Mouse (Mus musculus) hindbrain, embryonic 14.5 days (tissue): ENCODE measurements around the gene Cdc14a. TPM values are rescaled to one million over a fixed set of nuclear protein-coding genes. Genes with fewer than 3 reads are reported as not detected.

Experiments used
- ATAC-seq: fragments of 200-750 bp; cut with Nextera tagmentation; 2 replicates; pipeline ENCODE4 v1.8.0; 2017; ENCODE audit warnings: moderate number of reproducible peaks, mild to moderate bottlenecking, moderate TSS enrichment, moderate library complexity; ENCODE audit not compliant: low FRiP score
- DNase-seq: peaks from one replicate; pipeline ENCODE4 v3.0.0-alpha.2; 2015; ENCODE audit warnings: low spot score
- H3K27ac ChIP-seq: fragments of 300-500 bp; sonication (generic); 2 replicates; pipeline ENCODE4 v1.5.1; 2014; ENCODE audit warnings: mild to moderate bottlenecking, moderate library complexity
- H3K27me3 ChIP-seq: fragments of 300-500 bp; sonication (generic); 2 replicates; pipeline ENCODE4 v1.6.1; 2014; ENCODE audit warnings: mild to moderate bottlenecking, low read length, mixed read lengths; ENCODE audit not compliant: control insufficient read depth, insufficient read depth
- H3K36me3 ChIP-seq: fragments of 300-500 bp; sonication (generic); replicated peaks from 2 replicates; pipeline ENCODE4 v1.6.1; 2014; ENCODE audit not compliant: control insufficient read depth, insufficient read depth
- H3K4me1 ChIP-seq: fragments of 300-500 bp; sonication (generic); replicated peaks from 2 replicates; pipeline ENCODE4 v1.6.1; 2014; ENCODE audit warnings: antibody characterized with exemption, low read length, mixed read lengths; ENCODE audit not compliant: control insufficient read depth, insufficient read depth
- H3K4me2 ChIP-seq: fragments of 300-500 bp; sonication (generic); replicated peaks from 2 replicates; pipeline ENCODE4 v1.6.1; 2014; ENCODE audit warnings: mild to moderate bottlenecking, moderate library complexity
- H3K4me3 ChIP-seq: fragments of 300-500 bp; sonication (generic); replicated peaks from 2 replicates; pipeline ENCODE4 v1.5.1; 2014; ENCODE audit warnings: mild to moderate bottlenecking, low read length
- H3K9ac ChIP-seq: fragments of 300-500 bp; sonication (generic); 2 replicates; pipeline ENCODE4 v1.6.1; 2014
- H3K9me3 ChIP-seq: fragments of 300-500 bp; sonication (generic); 2 replicates; pipeline ENCODE4 v1.6.1; 2016; ENCODE audit warnings: low read length; ENCODE audit not compliant: control insufficient read depth
- WGBS: fragments of 180-500 bp; shearing (Covaris S2); extraction: QIAGEN DNeasy Blood & Tissue Kit; methylation state at CpG from one replicate; pipeline ENCODE4 v1.1.7; 2014; 5-methylcytosine and 5-hydroxymethylcytosine counted together
- polyA plus RNA-seq: library from polyadenylated mRNA; unstranded; fragments of >200 nt; fragmentation: Nextera tagmentation; extraction: Ambion mirVana; gene quantifications from 2 replicates; pipeline ENCODE4 v1.2.1, GENCODE M21; 2014

The Cdc14a gene
- polyA plus RNA-seq, 1 experiment from 2014 or later = 4.1 TPM

GRCm38 (mm10) chr3:116284735-116285134, 139.1 kb downstream of the Cdc14a start:
- Histone ChIP-seq H3K36me3 (no peaks in the 10 kb centered on the region), H3K9me3 (no peaks in the 10 kb centered on the region), H3K9ac (no peak overlapping the region), H3K4me2 (no peak overlapping the region), H3K4me1 (peaks cover 3% of the 10 kb centered on the region; the same call in 1 of the 2 replicates), H3K4me3 (no peak overlapping the region), H3K27me3 (no peaks in the 10 kb centered on the region), H3K27ac (no peak overlapping the region)
- DNase-seq = no peak
- ATAC-seq = no peak
- WGBS = 81% methylated on average over 4 of the region's 4 CpGs

GRCm38 (mm10) chr3:116283996-116284395, 139.8 kb downstream of the Cdc14a start:
- H3K36me3 ChIP-seq = no peaks in the 10 kb centered on the region
- no peak overlapping the region for H3K27ac ChIP-seq
- no peak overlapping the region for H3K9ac ChIP-seq
- H3K4me3 ChIP-seq = no peak overlapping the region
- H3K27me3 ChIP-seq = no peaks in the 10 kb centered on the region
- no peaks in the 10 kb centered on the region for H3K9me3 ChIP-seq
- WGBS = 19% methylated on average over 2 of the region's 2 CpGs
- DNase-seq (no peak), ATAC-seq (no peak)
- no peak overlapping the region for H3K4me2 ChIP-seq
- H3K4me1 ChIP-seq = peaks cover 3% of the 10 kb centered on the region; the same call in 1 of the 2 replicates

GRCm38 (mm10) chr3:116281663-116282062, 142.2 kb downstream of the Cdc14a start:
- no peaks in the 10 kb centered on the region for H3K9me3 ChIP-seq
- DNase-seq = no peak
- H3K4me2 ChIP-seq = no peak overlapping the region

GRCm38 (mm10) chr3:116277146-116277545, 146.7 kb downstream of the Cdc14a start:
- H3K9me3 ChIP-seq = no peaks in the 10 kb centered on the region
- H3K27ac ChIP-seq = no peak overlapping the region
- no peak overlapping the region for H3K9ac ChIP-seq
- no peak for DNase-seq
- no peaks in the 10 kb centered on the region for H3K4me1 ChIP-seq
- 61% methylated on average over 8 of the region's 8 CpGs for WGBS
- no peak overlapping the region for H3K4me3 ChIP-seq
- no peak for ATAC-seq
- no peaks in the 10 kb centered on the region for H3K36me3 ChIP-seq
- no peak overlapping the region for H3K4me2 ChIP-seq
- H3K27me3 ChIP-seq = no peaks in the 10 kb centered on the region

More at GRCm38 (mm10) chr3:116281663-116282062, 142.2 kb downstream of the Cdc14a start:
- 92% methylated on average over 6 of the region's 6 CpGs for WGBS
- Histone ChIP-seq H3K4me3 (no peak overlapping the region), H3K9ac (no peak overlapping the region), H3K4me1 (peaks cover 3% of the 10 kb centered on the region; the same call in 1 of the 2 replicates), H3K27ac (no peak overlapping the region), H3K27me3 (no peaks in the 10 kb centered on the region), H3K36me3 (no peaks in the 10 kb centered on the region)
- ATAC-seq = no peak

DNA sequence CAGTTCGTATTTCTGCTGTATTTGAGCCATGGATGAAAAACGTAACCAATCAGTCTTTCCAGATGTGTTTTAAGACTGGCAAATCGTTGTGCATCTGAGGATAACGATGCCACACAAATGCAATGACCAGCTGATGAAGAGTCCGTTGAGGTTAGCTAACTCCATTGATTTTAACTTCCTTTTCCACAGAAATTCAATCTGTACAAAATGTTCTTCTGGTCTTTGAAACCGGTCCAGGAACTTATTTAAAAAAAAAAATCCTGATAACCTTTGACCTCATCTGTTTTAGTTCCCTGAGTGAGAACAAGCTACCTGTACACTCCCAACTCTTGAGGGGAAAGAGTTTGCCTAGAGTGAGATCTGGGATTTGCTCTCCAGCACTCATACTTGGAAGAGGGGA, 152.2 kb downstream of the Cdc14a start:
- Histone ChIP-seq H3K9ac (no peak overlapping the region), H3K9me3 (no peaks in the 10 kb centered on the region), H3K27ac (no peak overlapping the region), H3K4me1 (no peaks in the 10 kb centered on the region), H3K36me3 (no peaks in the 10 kb centered on the region), H3K4me2 (no peak overlapping the region), H3K4me3 (no peak overlapping the region), H3K27me3 (no peaks in the 10 kb centered on the region)
- no peak for ATAC-seq
- DNase-seq = no peak
- 96% methylated on average over 6 of the region's 6 CpGs for WGBS

GRCm38 (mm10) chr3:116267036-116267654, 156.7 kb downstream of the Cdc14a start:
- H3K9me3 ChIP-seq = no peaks in the 10 kb centered on the region
- 93% methylated on average over 2 of the region's 2 CpGs for WGBS
- no peak for DNase-seq
- H3K36me3 ChIP-seq = no peaks in the 10 kb centered on the region
- H3K4me3 ChIP-seq = no peak overlapping the region
- no peaks in the 10 kb centered on the region for H3K4me1 ChIP-seq
- no peak overlapping the region for H3K27ac ChIP-seq
- H3K4me2 ChIP-seq = no peak overlapping the region
- ATAC-seq = no peak
- H3K9ac ChIP-seq = no peak overlapping the region
- H3K27me3 ChIP-seq = no peaks in the 10 kb centered on the region

DNA sequence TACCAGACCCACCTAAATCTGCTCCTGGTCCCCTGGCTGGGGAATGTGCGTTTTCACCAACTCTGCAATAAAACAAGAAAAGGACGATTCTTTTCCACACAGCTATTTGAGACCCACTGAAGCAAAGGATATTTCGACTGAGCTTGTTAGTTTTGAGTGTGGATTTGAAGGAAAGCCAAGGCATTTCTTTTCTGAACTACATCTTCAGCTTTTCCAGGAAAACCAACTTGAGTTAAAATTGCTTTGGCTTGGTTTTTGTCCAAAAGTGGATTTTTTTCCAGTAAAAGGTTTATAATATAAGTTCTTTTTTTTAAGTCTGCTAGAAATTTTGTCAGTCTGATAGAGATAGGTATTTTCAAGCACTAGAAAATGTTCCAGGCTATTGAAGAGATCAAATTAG, 157.5 kb downstream of the Cdc14a start:
- no peaks in the 10 kb centered on the region for H3K36me3 ChIP-seq
- no peaks in the 10 kb centered on the region for H3K27me3 ChIP-seq
- 79% methylated on average over 3 of the region's 3 CpGs for WGBS
- H3K9me3 ChIP-seq = no peaks in the 10 kb centered on the region
- no peak overlapping the region for H3K27ac ChIP-seq
- H3K4me1 ChIP-seq = no peaks in the 10 kb centered on the region
- no peak overlapping the region for H3K9ac ChIP-seq
- ATAC-seq (no peak), DNase-seq (no peak)
- no peak overlapping the region for H3K4me3 ChIP-seq
- H3K4me2 ChIP-seq = no peak overlapping the region

DNA sequence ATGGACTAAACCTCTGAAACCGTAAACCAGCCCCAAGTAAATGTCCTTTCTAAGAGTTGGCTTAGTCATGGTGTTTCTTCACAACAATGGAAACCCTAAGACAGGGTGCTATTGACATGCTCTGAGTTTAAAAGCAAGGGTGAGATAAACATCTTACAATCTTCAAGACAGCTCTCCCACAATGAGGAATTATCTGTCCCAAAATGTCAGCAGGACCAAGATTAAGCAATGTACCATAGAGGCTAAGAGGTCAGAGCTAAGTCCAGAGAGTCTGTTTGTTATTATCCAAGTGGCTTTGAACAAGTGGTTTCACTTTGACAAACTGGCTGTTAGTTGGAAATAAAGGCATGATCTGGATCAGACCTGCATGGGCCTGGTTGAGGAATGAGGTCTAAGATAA, 159.9 kb downstream of the Cdc14a start:
- DNase-seq (no peak), ATAC-seq (no peak)
- Histone ChIP-seq H3K4me3 (no peak overlapping the region), H3K4me1 (no peaks in the 10 kb centered on the region), H3K9ac (no peak overlapping the region), H3K36me3 (no peaks in the 10 kb centered on the region), H3K27me3 (no peaks in the 10 kb centered on the region), H3K9me3 (no peaks in the 10 kb centered on the region), H3K27ac (no peak overlapping the region), H3K4me2 (no peak overlapping the region)
- WGBS = 88% methylated on average over 1 of the region's 1 CpGs

DNA sequence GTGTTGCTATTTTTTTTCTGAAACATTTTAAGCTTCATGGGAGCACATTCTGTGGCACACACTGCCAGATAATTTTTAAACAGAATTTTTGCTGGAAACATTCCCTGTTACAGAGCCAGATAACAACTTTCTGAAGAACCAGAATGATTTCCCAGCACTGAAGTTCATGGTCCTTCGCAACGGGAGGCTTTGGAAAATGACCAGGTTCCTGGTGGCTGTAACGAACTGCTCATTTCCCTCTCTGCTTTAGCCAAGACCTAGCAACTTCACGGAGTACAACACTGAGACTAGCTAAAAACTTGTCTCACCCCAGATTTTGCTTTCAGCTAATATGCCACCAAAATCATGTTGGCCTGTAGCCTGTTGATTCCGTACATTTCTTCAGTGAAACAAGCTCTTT, 160.8 kb downstream of the Cdc14a start:
- H3K9me3 ChIP-seq = no peaks in the 10 kb centered on the region
- no peak overlapping the region for H3K9ac ChIP-seq
- H3K27ac ChIP-seq = no peak overlapping the region
- whole genome bisulfite sequencing = 89% methylated on average over 5 of the region's 5 CpGs
- no peak overlapping the region for H3K4me3 ChIP-seq
- DNase-seq (no peak), ATAC-seq (no peak)
- no peaks in the 10 kb centered on the region for H3K4me1 ChIP-seq
- H3K27me3 ChIP-seq = no peaks in the 10 kb centered on the region
- no peak overlapping the region for H3K4me2 ChIP-seq
- H3K36me3 ChIP-seq = no peaks in the 10 kb centered on the region

DNA sequence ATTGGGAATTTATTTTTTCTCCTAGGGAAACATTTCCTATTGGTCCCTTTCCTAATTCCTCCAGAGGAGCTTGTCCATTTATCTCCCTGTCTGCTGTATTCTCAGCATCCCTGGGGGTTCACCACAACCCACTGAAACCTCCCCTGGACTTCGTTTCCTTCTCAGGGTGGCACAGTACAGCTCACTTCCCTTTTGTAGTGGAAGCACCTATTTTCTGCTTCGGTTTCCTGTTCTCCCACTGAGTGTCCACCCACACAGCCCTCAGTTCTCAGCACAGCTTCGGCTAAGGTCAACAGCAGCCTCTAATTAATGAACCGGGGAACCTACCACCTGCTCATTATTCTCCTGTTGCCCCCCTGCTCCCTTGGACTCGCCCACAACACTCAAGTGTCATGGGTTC, 167.7 kb downstream of the Cdc14a start:
- H3K27ac ChIP-seq = no peak overlapping the region
- no peak overlapping the region for H3K4me2 ChIP-seq
- no peaks in the 10 kb centered on the region for H3K36me3 ChIP-seq
- H3K4me1 ChIP-seq = peaks cover 1% of the 10 kb centered on the region; the same call in 1 of the 2 replicates
- no peak for DNase-seq
- H3K9ac ChIP-seq = no peak overlapping the region
- WGBS = 41% methylated on average over 5 of the region's 5 CpGs
- H3K9me3 ChIP-seq = no peaks in the 10 kb centered on the region
- peaks cover 18% of the 10 kb centered on the region for H3K27me3 ChIP-seq
- ATAC-seq = no peak
- H3K4me3 ChIP-seq = no peak overlapping the region
